Mouse (Mus musculus) C3H10T1/2 (cell line): ENCODE measurements around the gene Olfr871. TPM values are rescaled to one million over a fixed set of nuclear protein-coding genes. Genes with fewer than 3 reads are reported as not detected.

Source experiments
- polyA plus RNA-seq, 2 experiments: library from polyadenylated mRNA; unstranded; fragments of >200 nt; fragmentation: generic; extraction: Trizol; gene quantifications; one replicate each; pipeline ENCODE4 v1.2.1; 2012; ENCODE audit warnings: missing spikeins in 2 of 2

The Olfr871 gene
- not detected for polyA plus RNA-seq

GRCm38 (mm10) chr9:20211907-20212306 lies at the start of gene Olfr871:
Olfr871 (plus strand) TSS chr9:20212207.

DNA sequence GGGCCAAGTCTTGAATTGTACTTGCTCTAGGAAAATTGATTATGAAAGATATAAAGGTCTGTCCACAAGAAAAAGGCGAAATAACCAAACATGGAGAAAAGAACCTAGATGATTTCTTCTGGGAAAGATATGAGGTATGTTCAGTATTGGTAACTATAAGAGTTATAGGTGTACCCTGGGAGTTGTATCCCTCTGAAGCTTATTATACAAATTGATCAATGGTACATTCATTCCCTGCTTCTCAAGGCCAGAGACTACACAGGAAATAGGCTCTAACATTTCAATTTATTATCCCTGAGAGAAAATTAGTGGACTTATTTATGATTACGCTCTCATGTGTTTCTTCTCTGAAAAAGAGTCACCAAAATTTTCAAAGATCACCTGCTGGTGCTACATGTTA lies 38.0 kb upstream of the Olfr871 start, which contains the start of gene Olfr870:
Gene Olfr870 (minus strand): TSS at position 101 of the 400 bp plus-strand sequence.

DNA sequence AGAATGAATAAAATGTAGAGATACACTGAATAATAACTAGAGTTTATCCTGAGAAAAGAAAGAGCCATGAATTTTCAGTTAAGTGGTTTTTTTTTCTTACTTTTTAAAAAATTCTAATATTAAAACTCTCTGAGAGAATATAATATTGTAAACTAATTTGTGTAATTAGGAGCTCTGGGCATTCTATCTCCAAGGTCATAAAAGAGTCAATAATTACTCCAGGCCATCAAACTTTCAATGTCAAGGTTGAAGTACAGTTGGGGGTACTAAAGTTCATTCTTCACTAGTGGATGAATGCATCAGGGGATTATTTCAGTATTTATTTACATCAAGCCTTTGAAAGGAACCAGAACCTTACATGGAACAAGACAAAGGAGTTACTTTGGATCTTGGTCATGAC lies 24.8 kb downstream of the Olfr871 start, which contains the start of gene Olfr872:
Gene Olfr872 (plus strand): TSS at position 301 of the 400 bp plus-strand sequence.

Other genes starting within 250 kb of the Olfr871 start
- gene Olfr866, start 184.2 kb upstream of the Olfr871 start, polyA plus RNA-seq, result not detected
- gene Olfr867, start 154.6 kb upstream of the Olfr871 start, polyA plus RNA-seq, result not detected
- not detected for gene Olfr868, start 113.6 kb upstream of the Olfr871 start, polyA plus RNA-seq
- gene Olfr869, start 83.2 kb upstream of the Olfr871 start, polyA plus RNA-seq, result not detected
- gene Olfr870, start 38.1 kb upstream of the Olfr871 start, polyA plus RNA-seq, result not detected
- not detected for gene Olfr872, start 24.9 kb downstream of the Olfr871 start, polyA plus RNA-seq
- not detected for gene Olfr39, start 70.1 kb downstream of the Olfr871 start, polyA plus RNA-seq
- gene Olfr873, start 86.3 kb downstream of the Olfr871 start, polyA plus RNA-seq, result not detected
- gene Olfr18, start 123.9 kb downstream of the Olfr871 start, polyA plus RNA-seq, result under 1 TPM in 1 of 2 experiments, not detected in 1; 0.01 TPM
- gene Zfp560, start 173.0 kb downstream of the Olfr871 start, polyA plus RNA-seq, result 10 to 100 TPM in 1 of 2 experiments, 1 to 10 TPM in 1; 6.8 to 12.3 TPM
- under 1 TPM; 0.06 to 0.81 TPM for gene Zfp26, start 248.0 kb downstream of the Olfr871 start, polyA plus RNA-seq